Mouse (Mus musculus) intestine, embryonic 16.5 days (tissue): ENCODE data around the gene Haus6. TPM values are rescaled to one million over a fixed set of nuclear protein-coding genes. Genes with fewer than 3 reads are reported as not detected.

ENCODE experiments used
- ATAC-seq: fragments of 200-750 bp; cut with Nextera tagmentation; 2 replicates; pipeline ENCODE4 v1.8.0; 2017; ENCODE audit warnings: moderate TSS enrichment, moderate library complexity
- H3K27ac ChIP-seq: fragments of 300-500 bp; sonication (generic); 2 replicates; pipeline ENCODE4 v1.5.1; 2014; ENCODE audit warnings: mild to moderate bottlenecking, low read length
- H3K27me3 ChIP-seq: fragments of 300-500 bp; sonication (generic); replicated peaks from 2 replicates; pipeline ENCODE4 v1.6.1; 2014; ENCODE audit warnings: low read length, control low read depth, mixed read lengths; ENCODE audit not compliant: control insufficient read depth, insufficient read depth
- H3K36me3 ChIP-seq: fragments of 300-500 bp; sonication (generic); 2 replicates; pipeline ENCODE4 v1.6.1; 2014; ENCODE audit warnings: low read length, control low read depth; ENCODE audit not compliant: control insufficient read depth, insufficient read depth
- H3K4me1 ChIP-seq: fragments of 300-500 bp; sonication (generic); 2 replicates; pipeline ENCODE4 v1.6.1; 2014; ENCODE audit warnings: low read length, control low read depth, mixed read lengths; ENCODE audit not compliant: control insufficient read depth, insufficient read depth
- H3K4me2 ChIP-seq: fragments of 300-500 bp; sonication (generic); 2 replicates; pipeline ENCODE4 v1.6.1; 2014; ENCODE audit warnings: low read depth, low read length, control low read depth
- H3K4me3 ChIP-seq: fragments of 300-500 bp; sonication (generic); 2 replicates; pipeline ENCODE4 v1.5.1; 2014; ENCODE audit warnings: mild to moderate bottlenecking, low read length
- H3K9ac ChIP-seq: fragments of 300-500 bp; sonication (generic); 2 replicates; pipeline ENCODE4 v1.6.1; 2014; ENCODE audit warnings: low read depth, low read length
- H3K9me3 ChIP-seq: fragments of 300-500 bp; sonication (generic); 2 replicates; pipeline ENCODE4 v1.6.1; 2016; ENCODE audit warnings: low read length, control low read depth; ENCODE audit not compliant: control insufficient read depth
- WGBS: fragments of 180-500 bp; shearing (Covaris S2); extraction: QIAGEN DNeasy Blood & Tissue Kit; methylation state at CpG from one replicate; pipeline ENCODE4 v1.1.7; 2014; 5-methylcytosine and 5-hydroxymethylcytosine counted together
- polyA plus RNA-seq: library from polyadenylated mRNA; unstranded; fragments of >200 nt; fragmentation: Nextera tagmentation; extraction: Ambion mirVana; gene quantifications from 2 replicates; pipeline ENCODE4 v1.2.1, GENCODE M21; 2015

The Haus6 gene
- polyA plus RNA-seq, 1 experiment from 2014 or later, result 10.1 TPM

GRCm38 (mm10) chr4:86580056-86580455 lies 31.8 kb downstream of the Haus6 start:
- Histone ChIP-seq H3K9me3 (no peaks in the 10 kb centered on the region), H3K4me1 (peaks cover 9% of the 10 kb centered on the region)

GRCm38 (mm10) chr4:86576630-86577225 lies 35.1 kb downstream of the Haus6 start:
- peaks cover 5% of the 10 kb centered on the region; the same call in 1 of the 2 replicates for H3K36me3 ChIP-seq
- WGBS, result 8% methylated on average over 11 of the region's 11 CpGs
- no peaks in the 10 kb centered on the region for H3K27me3 ChIP-seq
- peak overlapping the region; percentile 89 for H3K4me2 ChIP-seq
- H3K4me1 ChIP-seq, result peaks cover 9% of the 10 kb centered on the region
- peak overlapping the region; percentile 92 for H3K9ac ChIP-seq
- H3K27ac ChIP-seq, result peak overlapping the region; percentile 93; the same call in 1 of the 2 replicates
- ATAC-seq, result no peak
- no peaks in the 10 kb centered on the region for H3K9me3 ChIP-seq
- H3K4me3 ChIP-seq, result peak overlapping the region; percentile 78

More at GRCm38 (mm10) chr4:86580056-86580455, 31.8 kb downstream of the Haus6 start:
- Histone ChIP-seq H3K27me3 (no peaks in the 10 kb centered on the region), H3K9ac (no peak overlapping the region), H3K36me3 (peaks cover 8% of the 10 kb centered on the region), H3K27ac (no peak overlapping the region), H3K4me3 (no peak overlapping the region), H3K4me2 (no peak overlapping the region)
- no peak for ATAC-seq
- WGBS, result 70% methylated on average over 4 of the region's 4 CpGs

GRCm38 (mm10) chr4:86576120-86576541 lies 35.7 kb downstream of the Haus6 start:
- Histone ChIP-seq H3K9me3 (no peaks in the 10 kb centered on the region), H3K4me1 (peaks cover 9% of the 10 kb centered on the region), H3K27me3 (no peaks in the 10 kb centered on the region), H3K4me3 (peak overlapping the region; percentile 78), H3K27ac (peak overlapping the region; percentile 93), H3K36me3 (peaks cover 5% of the 10 kb centered on the region; the same call in 1 of the 2 replicates), H3K9ac (peak overlapping the region; percentile 92), H3K4me2 (peak overlapping the region; percentile 89)
- ATAC-seq, result 0 out of 2 replicates have a peak, but pooled peaks have one; percentile 5
- under 1% methylated on average over 20 of the region's 20 CpGs for WGBS

- under 1% methylated on average over 53 of the region's 53 CpGs for WGBS
Observed at GRCm38 (mm10) chr4:86575283-86575983, 36.4 kb downstream of the Haus6 start, which contains the start of gene Rraga. Gene Rraga, plus strand, starts transcription at chr4:86575668.

DNA sequence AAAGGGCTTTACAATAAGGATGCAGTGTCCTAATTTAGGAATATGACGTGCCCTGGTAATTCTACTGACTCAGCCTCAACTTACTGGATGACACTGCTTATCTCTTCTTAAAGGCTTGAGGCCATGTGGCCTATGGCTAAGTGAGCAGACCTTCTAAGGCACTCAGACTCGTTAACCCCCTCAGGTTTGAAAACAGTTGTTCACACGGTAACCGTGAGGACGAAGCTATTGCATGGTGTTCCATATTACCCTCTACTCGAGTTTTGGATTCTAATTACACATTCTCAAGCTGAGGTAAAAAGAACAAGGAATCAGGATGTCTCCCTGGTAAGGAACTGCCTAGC lies 36.9 kb downstream of the Haus6 start:
- peak; percentile 11 for ATAC-seq
- H3K9ac ChIP-seq, result peak overlapping the region; percentile 92
- H3K4me1 ChIP-seq, result peaks cover 9% of the 10 kb centered on the region
- H3K27ac ChIP-seq, result peak overlapping the region; percentile 93
- peaks cover 5% of the 10 kb centered on the region; the same call in 1 of the 2 replicates for H3K36me3 ChIP-seq
- H3K4me3 ChIP-seq, result peak overlapping the region; percentile 78
- H3K4me2 ChIP-seq, result peak overlapping the region; percentile 72
- H3K27me3 ChIP-seq, result no peaks in the 10 kb centered on the region
- no peaks in the 10 kb centered on the region for H3K9me3 ChIP-seq
- 14% methylated on average over 6 of the region's 6 CpGs for WGBS

More at GRCm38 (mm10) chr4:86575283-86575983, 36.4 kb downstream of the Haus6 start, which contains the start of gene Rraga:
- H3K4me1 ChIP-seq, result peaks cover 9% of the 10 kb centered on the region
- H3K4me3 ChIP-seq, result peak within 1 kb of the TSS; percentile 78
- H3K27me3 ChIP-seq, result no peaks in the 10 kb centered on the region
- peak within 1 kb of the TSS; percentile 92 for H3K9ac ChIP-seq
- no peaks in the 10 kb centered on the region for H3K9me3 ChIP-seq
- H3K27ac ChIP-seq, result peak within 1 kb of the TSS; percentile 93
- peak; percentile 97 for ATAC-seq
- peaks cover 5% of the 10 kb centered on the region; the same call in 1 of the 2 replicates for H3K36me3 ChIP-seq
- peak within 1 kb of the TSS; percentile 89 for H3K4me2 ChIP-seq

DNA sequence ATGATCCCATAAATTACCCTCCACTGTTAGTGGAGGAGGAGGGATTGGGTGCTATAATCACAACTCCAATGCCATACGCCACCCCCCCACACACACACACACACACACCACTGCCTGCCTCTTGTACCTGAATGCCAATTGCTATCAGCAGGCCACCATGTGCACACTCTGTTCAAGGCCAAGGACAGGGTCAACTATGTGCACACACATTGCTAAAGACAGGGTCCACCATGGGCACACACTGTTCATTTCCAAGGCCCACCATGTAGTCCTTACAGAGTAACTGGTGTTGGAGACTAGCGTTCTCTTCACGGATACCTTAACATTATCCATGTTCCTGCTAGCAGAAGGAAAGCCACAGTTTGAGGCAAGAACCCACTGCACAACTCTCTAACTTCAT lies 50.8 kb downstream of the Haus6 start:
- no peak overlapping the region for H3K4me3 ChIP-seq
- no peaks in the 10 kb centered on the region for H3K36me3 ChIP-seq
- no peak overlapping the region for H3K9ac ChIP-seq
- no peak for ATAC-seq
- H3K4me2 ChIP-seq, result no peak overlapping the region
- no peaks in the 10 kb centered on the region for H3K4me1 ChIP-seq
- H3K27me3 ChIP-seq, result no peaks in the 10 kb centered on the region
- H3K9me3 ChIP-seq, result no peaks in the 10 kb centered on the region
- no peak overlapping the region for H3K27ac ChIP-seq
- WGBS, result 96% methylated on average over 3 of the region's 3 CpGs

- Histone ChIP-seq H3K4me3 (no peak overlapping the region), H3K27ac (no peak overlapping the region), H3K36me3 (no peaks in the 10 kb centered on the region), H3K9me3 (no peaks in the 10 kb centered on the region), H3K9ac (no peak overlapping the region), H3K4me2 (no peak overlapping the region), H3K27me3 (no peaks in the 10 kb centered on the region), H3K4me1 (no peaks in the 10 kb centered on the region)
- WGBS, result 68% methylated on average over 4 of the region's 4 CpGs
- ATAC-seq, result no peak
Observed at GRCm38 (mm10) chr4:86559006-86559405, 52.8 kb downstream of the Haus6 start.

DNA sequence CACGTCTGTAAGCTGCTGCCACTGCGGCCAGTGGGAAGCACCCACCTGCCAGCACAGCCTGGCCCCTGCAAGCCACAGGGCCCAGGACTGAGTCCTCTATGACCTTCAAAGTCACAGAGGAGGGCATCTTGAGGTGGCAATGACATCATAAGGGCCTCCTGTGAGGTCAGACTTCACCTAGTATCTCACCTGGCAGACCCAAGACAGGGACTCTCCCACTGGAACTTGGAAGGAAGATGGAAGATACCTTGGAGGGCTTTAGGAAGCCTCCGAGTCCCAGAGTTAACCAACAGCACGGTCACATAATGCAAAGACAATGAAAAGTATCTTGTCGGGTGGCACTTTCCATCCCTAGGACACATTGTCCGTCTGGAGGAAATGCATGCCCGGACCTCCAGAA lies 53.6 kb downstream of the Haus6 start, which contains the start of gene Saxo1:
TSS of gene Saxo1 (minus strand) at position 101 of the 400 bp plus-strand sequence.
- Histone ChIP-seq H3K4me2 (no peak within 1 kb of the TSS), H3K36me3 (no peaks in the 10 kb centered on the region), H3K4me3 (no peak within 1 kb of the TSS), H3K4me1 (no peaks in the 10 kb centered on the region), H3K9me3 (no peaks in the 10 kb centered on the region), H3K27ac (no peak within 1 kb of the TSS), H3K9ac (no peak within 1 kb of the TSS), H3K27me3 (no peaks in the 10 kb centered on the region)
- WGBS, result 90% methylated on average over 7 of the region's 7 CpGs
- ATAC-seq, result no peak

- no peak for ATAC-seq
- Histone ChIP-seq H3K9me3 (no peaks in the 10 kb centered on the region), H3K4me1 (no peaks in the 10 kb centered on the region), H3K27ac (no peak overlapping the region), H3K4me3 (no peak overlapping the region), H3K9ac (no peak overlapping the region), H3K27me3 (no peaks in the 10 kb centered on the region), H3K36me3 (no peaks in the 10 kb centered on the region), H3K4me2 (no peak overlapping the region)
- WGBS, result 76% methylated on average over 7 of the region's 7 CpGs
Observed at GRCm38 (mm10) chr4:86557371-86557770, 54.5 kb downstream of the Haus6 start.
